Mouse (Mus musculus) ovary, postnatal 14 days (tissue): ENCODE results near the gene Mup4.
"Not testable (repeated sequence)": the region's sequence is repeated elsewhere in the genome, so short reads cannot be mapped to it uniquely, and the experiment has no call there.

Source experiments
- DNase-seq: peaks from one replicate; pipeline ENCODE4 v3.0.0; 2022; ENCODE audit warnings: low spot score

The Mup4 gene

DNA sequence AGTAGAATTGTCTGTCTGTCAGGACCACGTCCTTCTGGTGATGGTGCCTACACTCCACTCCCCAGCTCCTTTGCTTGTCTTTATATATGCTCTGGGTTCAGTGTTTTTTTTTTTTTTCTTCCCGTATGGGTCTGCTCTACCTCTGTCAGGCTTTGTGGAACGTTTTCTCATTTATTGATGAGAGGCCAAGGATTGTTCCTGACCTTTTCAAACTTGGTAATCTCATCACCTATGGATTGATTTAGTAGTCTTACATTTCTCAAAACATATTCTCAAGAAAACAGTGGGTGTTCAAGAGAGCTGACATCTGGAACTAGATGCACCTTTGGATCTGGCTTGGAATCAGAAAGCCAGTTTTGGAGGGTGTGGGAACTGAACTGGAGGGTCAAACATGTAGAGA, at the start of gene Mup4:
Gene Mup4, minus strand, starts transcription at position 101 of the 400 bp plus-strand sequence.
- DNase-seq, result no peak

DNA sequence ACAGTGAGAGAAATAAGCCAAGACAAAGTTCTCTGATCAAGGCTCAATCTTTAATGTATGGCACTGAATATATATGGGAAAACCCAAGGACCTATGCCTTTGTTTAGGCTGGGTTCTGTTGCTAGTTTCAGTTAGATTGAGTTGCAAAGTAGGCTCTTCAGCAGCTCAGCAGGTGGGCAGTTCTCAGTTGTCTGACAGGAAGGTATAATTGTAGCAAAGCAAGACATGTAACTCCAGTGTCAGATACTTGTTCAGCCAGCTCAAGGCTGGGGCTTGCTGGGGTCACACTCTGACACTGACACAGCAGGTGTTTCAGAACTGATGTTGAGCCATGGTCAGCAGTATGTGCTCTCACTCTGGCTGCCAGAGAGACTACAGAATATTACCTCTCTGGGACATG, 37.4 kb upstream of the Mup4 start:
- not testable (repeated sequence) for DNase-seq

DNA sequence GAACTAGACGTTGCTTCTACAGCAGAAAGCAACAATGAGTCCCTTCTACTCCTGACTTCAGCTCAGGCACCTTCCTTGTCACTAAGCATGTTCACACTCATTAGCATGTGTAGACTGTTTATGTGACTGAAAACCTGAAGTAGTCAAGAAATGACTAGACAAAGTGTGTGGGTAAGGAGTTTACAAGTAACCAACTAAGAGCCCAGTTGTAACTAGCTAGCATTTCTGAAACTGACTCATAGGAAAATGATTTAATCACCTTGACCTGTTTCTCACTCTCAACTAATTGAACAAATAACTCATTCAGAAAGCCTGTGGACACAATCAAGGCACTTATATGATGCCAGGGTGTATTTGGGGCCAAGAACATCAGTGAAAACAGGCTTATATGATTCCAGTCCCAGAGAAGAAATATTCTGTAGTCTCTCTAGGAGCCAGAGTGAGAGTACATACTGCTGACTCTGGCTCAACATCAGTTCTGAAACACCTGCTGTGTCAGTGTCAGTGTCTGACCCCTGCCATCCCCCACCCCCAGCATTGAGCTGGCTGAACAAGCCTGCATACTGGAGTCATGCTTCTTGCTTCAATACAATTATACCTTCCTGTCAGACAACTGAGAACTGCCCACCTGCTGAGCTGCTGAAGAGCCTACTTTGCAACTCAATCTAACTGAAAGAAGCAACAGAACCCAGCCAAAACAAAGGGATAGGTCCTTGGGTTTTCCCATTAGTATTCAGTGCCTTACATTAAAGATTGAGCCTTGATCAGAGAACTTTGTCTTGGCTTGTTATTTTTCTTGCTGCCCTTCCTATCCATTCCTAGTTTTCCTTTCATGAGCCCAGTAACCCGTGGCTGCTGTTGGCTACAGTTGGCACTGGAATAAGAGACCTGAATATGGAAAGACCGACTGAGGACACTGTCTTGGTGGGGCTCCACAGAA, 3.2 kb upstream of the Mup4 start, which contains the start of gene Mup6:
Gene Mup6, plus strand, starts transcription at position 890 of the 940 bp plus-strand sequence.
- DNase-seq, result no peak

DNA sequence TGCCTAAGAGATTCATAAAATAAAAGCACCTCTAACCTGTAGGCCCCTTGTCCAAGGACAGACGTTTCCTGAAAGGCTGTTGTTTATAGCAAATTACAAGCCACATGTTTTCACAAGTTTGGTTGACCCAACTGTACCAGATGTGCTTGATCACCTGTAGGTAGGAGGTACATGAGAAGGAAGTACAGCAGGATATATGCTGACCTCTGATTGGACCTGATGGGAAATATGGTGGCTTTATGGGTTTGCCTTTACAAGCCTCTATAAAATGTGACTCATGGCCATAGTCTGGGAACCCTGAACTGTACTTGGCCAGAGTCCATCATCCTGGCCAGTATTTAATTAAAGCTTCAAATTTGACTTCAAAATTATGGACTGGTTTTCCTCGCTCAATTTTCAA, 23.0 kb downstream of the Mup4 start:
- DNase-seq, result no peak

DNA sequence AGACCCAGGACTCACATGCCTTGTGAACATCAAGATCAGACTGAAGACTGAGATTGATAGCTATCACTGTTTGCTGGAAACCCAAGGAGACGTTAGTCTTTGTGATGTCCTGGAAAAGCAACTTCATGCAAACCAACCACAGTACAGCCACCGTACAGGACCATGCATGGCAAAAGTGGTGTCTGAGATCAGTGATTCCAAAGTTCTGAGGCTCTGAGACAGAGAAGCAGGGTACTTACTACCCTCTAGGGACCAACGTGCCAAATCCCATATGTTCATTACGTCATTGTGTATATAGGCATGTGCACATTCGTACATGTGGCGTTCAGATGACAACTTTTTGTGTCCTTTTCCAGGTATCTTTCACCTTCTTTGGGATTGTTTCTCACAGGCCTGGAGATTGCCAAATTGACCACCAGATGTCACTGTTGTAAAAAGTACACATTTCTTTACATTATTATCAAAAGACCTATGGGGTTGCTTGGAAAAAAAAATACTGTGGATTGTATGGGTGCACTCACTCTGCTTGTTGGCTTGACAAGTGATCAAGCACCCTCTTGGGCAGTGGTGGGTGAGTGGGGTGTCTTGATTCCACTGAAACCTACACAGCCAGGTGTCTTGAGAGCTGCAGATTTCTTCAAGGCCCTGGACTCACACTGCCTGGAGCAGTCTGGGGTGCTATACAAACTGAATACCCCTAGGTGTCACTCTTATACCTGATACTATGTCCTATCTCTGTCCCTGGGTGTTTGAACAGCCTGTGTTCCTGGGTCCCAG, 27.8 kb downstream of the Mup4 start:
- DNase-seq, result no peak

DNA sequence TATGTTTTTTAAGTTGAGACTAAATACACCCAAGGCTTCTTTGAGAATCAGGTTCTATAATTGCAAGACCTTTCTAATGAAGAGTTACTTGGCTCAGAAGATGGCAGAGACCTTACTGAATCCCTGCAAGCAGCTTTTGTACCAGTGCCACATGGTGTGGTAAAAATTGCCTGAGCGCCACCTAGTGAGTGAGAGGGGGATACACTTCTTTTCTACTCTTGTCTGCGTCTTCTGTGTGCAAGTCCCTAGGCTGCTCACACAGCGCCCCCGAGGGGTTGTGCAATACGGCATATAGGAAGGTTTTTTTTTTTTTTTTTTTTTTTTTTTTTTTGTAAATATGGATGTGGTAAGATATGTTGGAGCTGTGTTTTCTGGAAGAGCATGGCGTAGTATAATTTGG, 32.2 kb downstream of the Mup4 start:
- peak; percentile 40 for DNase-seq

DNA sequence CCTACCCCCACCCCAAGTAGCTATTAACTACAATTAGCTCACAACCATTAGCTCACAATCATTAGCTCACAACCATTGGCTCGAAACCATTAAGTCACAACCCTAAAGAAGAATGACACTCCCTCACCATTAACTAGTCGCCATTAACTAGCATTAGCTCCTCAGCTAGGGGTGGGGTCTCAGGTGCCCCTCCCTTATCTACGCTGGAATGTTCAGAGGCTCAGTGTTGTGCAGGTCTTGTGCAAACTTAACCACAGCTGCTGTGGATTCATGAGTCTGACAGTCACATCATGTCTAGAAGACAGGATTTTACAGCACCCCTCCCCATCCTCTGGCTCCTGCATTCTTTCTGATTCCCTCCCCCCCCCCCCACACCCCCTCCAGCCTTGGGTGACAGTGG, 32.8 kb downstream of the Mup4 start:
- DNase-seq, result no peak

DNA sequence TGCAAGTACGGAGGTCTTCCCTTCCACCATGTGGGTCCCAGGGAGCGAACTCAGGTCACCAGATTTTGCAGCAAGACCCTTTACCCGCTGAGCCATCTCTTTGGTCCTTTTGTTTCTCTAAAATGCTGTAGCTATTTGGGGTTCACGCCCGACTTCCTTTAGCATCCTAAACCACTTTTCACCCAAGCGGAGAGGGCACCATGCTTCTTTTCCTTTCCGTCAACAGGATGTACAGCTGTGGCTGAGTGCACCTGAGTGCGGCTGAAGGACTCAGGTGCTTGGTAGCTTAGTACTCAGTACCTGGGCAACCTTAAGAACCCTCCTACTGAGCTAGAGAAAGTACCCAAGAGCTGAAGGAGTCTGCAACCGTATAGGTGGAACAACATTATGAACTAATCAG, 35.4 kb downstream of the Mup4 start:
- DNase-seq, result no peak

DNA sequence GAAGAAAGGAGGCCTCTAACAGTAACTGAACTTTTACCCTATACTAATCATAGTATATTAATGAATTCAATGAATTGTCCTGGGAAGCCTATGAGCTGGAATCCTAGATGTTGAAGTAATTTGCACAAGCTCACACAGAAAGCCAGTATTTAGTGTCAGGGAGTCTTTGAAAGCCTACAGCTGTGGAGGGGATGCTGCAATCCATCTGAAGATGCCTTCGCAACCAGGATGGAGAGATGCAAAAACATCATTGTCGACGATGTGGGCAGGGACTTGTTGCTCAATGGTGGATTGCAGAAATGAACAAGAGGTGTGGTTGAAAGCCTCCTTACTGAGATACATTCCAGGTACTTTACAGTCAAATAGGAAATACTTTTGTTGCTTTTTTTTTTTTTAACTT, 42.5 kb downstream of the Mup4 start:
- DNase-seq, result no peak

DNA sequence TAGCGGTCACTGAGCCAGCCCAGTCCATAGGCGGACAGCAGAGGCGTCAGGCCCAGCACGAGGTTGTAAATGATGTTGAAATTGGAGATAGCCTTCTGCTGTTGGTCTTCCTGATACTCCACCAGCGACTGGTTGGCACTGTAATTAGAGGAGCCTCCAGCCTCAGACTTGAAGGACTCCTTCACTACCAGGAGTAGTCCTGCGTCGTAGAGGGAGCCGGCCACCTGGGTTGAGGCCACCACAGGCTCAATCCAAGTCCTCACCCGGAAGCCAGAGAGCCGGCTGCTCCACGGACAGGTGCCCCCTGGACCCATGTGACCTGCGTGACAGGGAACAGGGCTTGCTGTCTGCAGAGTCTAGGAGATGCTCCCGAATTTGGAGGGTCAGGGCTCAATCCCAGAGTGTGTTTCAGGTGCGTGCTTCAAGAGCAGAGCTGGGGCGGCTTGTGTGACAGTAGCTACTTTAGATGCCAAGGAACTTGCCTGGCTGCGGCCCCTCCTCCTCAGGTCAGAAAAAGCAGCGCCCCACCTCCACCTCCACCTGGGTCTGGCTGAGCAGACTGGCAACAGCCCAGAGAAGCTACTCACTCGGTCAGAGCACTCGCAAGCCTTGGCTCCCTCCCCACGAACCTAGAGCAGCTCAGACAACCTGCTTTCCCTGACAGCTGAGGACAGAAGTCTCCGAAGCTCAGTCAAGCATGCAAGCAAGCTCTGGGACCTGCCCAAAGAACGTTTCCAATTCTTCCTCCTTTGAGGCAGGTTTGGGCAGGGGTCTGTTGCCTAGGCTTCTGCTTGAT, 45.7 kb downstream of the Mup4 start, which contains the start of gene Slc46a2:
Gene Slc46a2, minus strand, starts transcription at position 449 of the 796 bp plus-strand sequence.
- no peak for DNase-seq

DNA sequence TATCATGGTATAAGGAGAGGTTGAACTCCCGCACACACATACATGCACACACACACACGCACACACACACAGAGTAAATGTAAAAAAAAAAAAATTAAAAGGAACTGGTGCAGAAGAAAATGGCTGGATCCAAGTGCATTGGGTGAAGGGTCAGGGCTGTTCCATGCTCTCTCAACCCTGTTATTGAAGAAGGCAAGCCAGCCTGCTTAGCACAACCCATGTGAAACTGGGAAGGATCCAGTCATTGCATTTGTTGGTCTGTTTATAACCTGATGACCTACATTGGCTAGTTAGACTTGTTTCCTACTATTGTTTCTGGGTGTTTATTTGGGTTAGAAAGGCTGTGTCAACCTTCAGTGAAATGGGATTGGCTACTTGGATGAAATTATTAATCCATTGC, 51.7 kb downstream of the Mup4 start:
- DNase-seq, result no peak

DNA sequence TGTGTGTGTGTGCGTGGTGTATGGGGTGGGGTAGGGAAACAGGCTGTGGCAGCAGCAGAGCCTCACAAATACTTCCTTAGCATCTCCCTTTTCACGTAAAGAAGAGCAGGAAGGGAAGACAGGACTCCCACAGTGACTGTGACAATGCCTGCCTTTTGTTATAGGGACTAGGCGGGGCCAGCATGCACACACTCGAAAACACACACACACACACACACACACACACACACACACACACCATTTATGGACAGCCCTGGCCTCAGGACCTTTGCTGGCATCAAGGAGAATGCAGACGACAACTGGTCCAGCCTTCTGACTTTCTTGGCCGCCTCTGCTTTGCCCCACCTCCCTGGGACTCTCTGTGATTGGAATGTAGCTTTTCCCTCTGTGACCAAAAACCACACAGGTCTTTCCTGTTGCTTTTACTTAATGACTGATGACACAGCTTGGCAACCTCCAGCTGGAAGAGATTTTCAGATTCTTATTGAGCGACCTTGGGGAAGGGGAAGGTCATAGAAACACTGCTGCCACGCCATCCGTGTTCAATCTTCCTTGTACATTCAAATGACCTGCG, 52.8 kb downstream of the Mup4 start:
- no peak for DNase-seq

DNA sequence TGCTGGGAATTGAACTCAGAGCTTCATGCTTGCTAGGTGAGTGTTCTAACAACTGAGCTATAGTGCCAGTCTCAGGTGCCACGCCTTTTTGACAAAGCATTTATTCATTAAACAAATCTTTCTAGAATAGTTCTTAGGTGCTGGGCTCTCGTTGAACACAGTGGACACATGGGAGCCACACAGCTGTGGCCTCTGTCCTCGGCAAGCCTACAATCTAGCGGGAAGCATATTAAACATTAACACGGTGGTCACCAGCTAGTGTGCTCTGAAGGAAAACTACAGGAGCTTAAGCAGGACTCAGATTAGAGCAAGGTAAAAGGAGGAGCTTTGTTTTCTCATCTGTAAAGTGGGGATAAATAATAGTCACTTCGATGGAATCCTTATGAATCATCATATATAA, 53.4 kb downstream of the Mup4 start:
- DNase-seq, result no peak
